Comparison of ENCODE assay signal across 24 mouse cellular contexts in the genomic region with DNA sequence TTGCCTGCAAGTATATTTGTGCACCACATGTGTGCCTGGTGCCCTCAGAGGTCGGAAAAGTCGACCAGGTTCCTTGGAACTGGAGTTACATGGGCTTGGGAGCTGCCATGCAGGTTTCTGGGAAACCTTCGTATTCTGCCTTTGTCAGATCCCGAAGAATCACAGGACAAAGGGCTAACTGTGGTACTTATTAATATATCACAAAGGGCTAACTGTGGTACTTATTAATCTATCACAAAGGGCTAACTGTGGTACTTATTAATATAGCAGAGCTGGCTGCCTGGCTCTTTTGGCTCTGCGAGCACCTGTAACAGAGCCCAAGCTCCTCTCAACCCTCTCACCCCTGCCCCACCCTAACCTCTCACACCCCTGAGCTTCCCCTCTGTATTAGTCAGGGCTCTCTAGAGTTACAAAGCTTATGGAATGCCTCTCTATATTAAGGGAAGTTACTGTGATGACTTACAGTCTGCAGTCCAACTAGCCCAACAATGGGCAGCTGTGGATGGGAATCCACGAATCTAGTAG. TPM values are rescaled to one million over a fixed set of nuclear protein-coding genes. Genes with fewer than 3 reads are reported as not detected.
DNase-seq lines count a peak whose midpoint lies in the region; ATAC-seq and TF ChIP-seq lines count a peak whose summit lies in the region.
"Had no signal": no experiment of that assay in that cellular context is flagged by ENCODE, and none has a peak within 500 bp of the region (broad histone marks: within the 10 kb centered on the region; RNA-seq: fewer than 3 reads in every experiment).

No protein-coding gene starts in this region.

- H3K4me2 ChIP-seq in kidney, postnatal 0 days (ENCODE audit: low read length), result no peak overlapping the region
- H3K4me2 ChIP-seq in liver, embryonic 12.5 days, result no peak overlapping the region
- H3K4me2 ChIP-seq: forebrain, embryonic 13.5 days; heart, embryonic 12.5 days; heart, embryonic 15.5 days; hindbrain, embryonic 13.5 days had no signal

- ATAC-seq in kidney, postnatal 0 days (replicated peaks; ENCODE audit: low FRiP score, low read depth), result peak; percentile 87
- ATAC-seq in liver, embryonic 12.5 days, result no peak
- ATAC-seq: forebrain, embryonic 13.5 days; forebrain, embryonic 16.5 days; Patski had no signal

- no peaks in the 10 kb centered on the region for H3K9me3 ChIP-seq in heart, embryonic 10.5 days
- H3K9me3 ChIP-seq in kidney, postnatal 0 days (replicated peaks; ENCODE audit: low read length), result no peaks in the 10 kb centered on the region
- H3K9me3 ChIP-seq in liver, embryonic 12.5 days (replicated peaks), result no peaks in the 10 kb centered on the region
- H3K9me3 ChIP-seq: forebrain, embryonic 10.5 days; forebrain, embryonic 13.5 days; heart, embryonic 12.5 days; heart, embryonic 15.5 days; hindbrain, embryonic 10.5 days; hindbrain, embryonic 13.5 days had no signal

- 0 out of 2 replicates have a peak, but pooled peaks cover 2% of the 10 kb centered on the region for H3K36me3 ChIP-seq in heart, embryonic 10.5 days
- no peaks in the 10 kb centered on the region for H3K36me3 ChIP-seq in kidney, postnatal 0 days (ENCODE audit: insufficient read depth, low read length)
- H3K36me3 ChIP-seq in liver, embryonic 12.5 days, result no peaks in the 10 kb centered on the region
- H3K36me3 ChIP-seq: forebrain, embryonic 10.5 days; heart, embryonic 12.5 days; heart, embryonic 15.5 days; hindbrain, embryonic 10.5 days; hindbrain, embryonic 13.5 days had no signal

- DNase-seq in heart, adult 11 months, result peak; percentile 63
- DNase-seq in heart, embryonic 10.5 days (ENCODE audit: low spot score), result no peak
- peak; percentile 82 for DNase-seq in kidney, adult 9 months
- no peak for DNase-seq in kidney, adult 11 months
- no peak for DNase-seq in kidney, postnatal 0 days (ENCODE audit: low spot score)
- DNase-seq in kidney, adult 18-20 months, result no peak
- DNase-seq: adrenal gland, postnatal 10 days; adrenal gland, postnatal 36 days; cerebellum, adult 18-20 months; cerebellum, adult 9-10 months; cerebellum, postnatal 14 days; gastrocnemius, postnatal 10 days; gastrocnemius, postnatal 36 days; heart, postnatal 10 days; heart, postnatal 36 days had no signal

- 89% methylated on average over 6 of the region's 6 CpGs for WGBS in heart, embryonic 10.5 days
- WGBS in kidney, postnatal 0 days, result 68% methylated on average over 6 of the region's 6 CpGs
- WGBS in liver, embryonic 12.5 days (ENCODE audit: insufficient replicate concordance), result 70% methylated on average over 6 of the region's 6 CpGs

- 0 out of 2 replicates have a peak, but pooled peaks cover 9% of the 10 kb centered on the region for H3K4me1 ChIP-seq in heart, embryonic 10.5 days
- no peaks in the 10 kb centered on the region for H3K4me1 ChIP-seq in kidney, postnatal 0 days (replicated peaks; ENCODE audit: insufficient read depth, low read length)
- H3K4me1 ChIP-seq in liver, embryonic 12.5 days, result peaks cover 18% of the 10 kb centered on the region
- H3K4me1 ChIP-seq: forebrain, embryonic 13.5 days; hindbrain, embryonic 10.5 days; hindbrain, embryonic 13.5 days had no signal

- H3K9ac ChIP-seq in kidney, postnatal 0 days (ENCODE audit: low read depth, low read length), result no peak overlapping the region
- H3K9ac ChIP-seq in liver, embryonic 12.5 days, result no peak overlapping the region
- H3K9ac ChIP-seq: forebrain, embryonic 13.5 days; heart, embryonic 12.5 days; heart, embryonic 15.5 days; hindbrain, embryonic 13.5 days had no signal

- 0 out of 2 replicates have a peak, but pooled peaks cover 9% of the 10 kb centered on the region for H3K27me3 ChIP-seq in heart, embryonic 10.5 days (ENCODE audit: insufficient read depth, poor library complexity, severe bottlenecking)
- H3K27me3 ChIP-seq in kidney, postnatal 0 days (ENCODE audit: insufficient read depth, low read length), result no peaks in the 10 kb centered on the region
- no peaks in the 10 kb centered on the region for H3K27me3 ChIP-seq in liver, embryonic 12.5 days (replicated peaks)
- H3K27me3 ChIP-seq: forebrain, embryonic 13.5 days; heart, embryonic 12.5 days; heart, embryonic 15.5 days; hindbrain, embryonic 13.5 days; Patski had no signal

- H3K4me3 ChIP-seq in heart, embryonic 10.5 days, result no peak overlapping the region
- no peak overlapping the region for H3K4me3 ChIP-seq in kidney, postnatal 0 days (replicated peaks; ENCODE audit: low read depth, low read length)
- H3K4me3 ChIP-seq in liver, embryonic 12.5 days, result no peak overlapping the region
- H3K4me3 ChIP-seq: forebrain, embryonic 10.5 days; forebrain, embryonic 13.5 days; heart, embryonic 12.5 days; heart, embryonic 15.5 days; hindbrain, embryonic 10.5 days; hindbrain, embryonic 13.5 days had no signal

- no peak for TF ChIP-seq CTCF in kidney, postnatal 0 days (IDR thresholded peaks at IDR 0.05; ENCODE audit: low read depth)

- no peak overlapping the region for H3K27ac ChIP-seq in heart, embryonic 10.5 days
- H3K27ac ChIP-seq in kidney, postnatal 0 days, result peak overlapping the region; percentile 54
- no peak overlapping the region for H3K27ac ChIP-seq in liver, embryonic 12.5 days
- H3K27ac ChIP-seq: forebrain, embryonic 10.5 days; forebrain, embryonic 13.5 days; heart, embryonic 15.5 days; hindbrain, embryonic 10.5 days; hindbrain, embryonic 13.5 days had no signal

RNA-seq across cellular contexts. Expression of gene Cradd, which starts 42.4 kb away (rescaled TPM):
- 9.6 and 10.7 TPM in 2 replicates for polyA plus RNA-seq in heart, embryonic 10.5 days (2016; fragmentation: Nextera tagmentation; extraction: Ambion mirVana)
- polyA plus RNA-seq in kidney, postnatal 0 days (2015; fragmentation: Nextera tagmentation; extraction: Ambion mirVana), result 10.3 and 10.5 TPM in 2 replicates
- 5.0 and 5.1 TPM in 2 replicates for polyA plus RNA-seq in liver, embryonic 12.5 days (2016; fragmentation: Nextera tagmentation; extraction: Ambion mirVana)

Comparison
In these comparisons a context has a peak if more than half of its experiments do, and no peak if none do; other contexts are left out.
1. DNase-seq: peak in heart, adult 11 months (single experiment) and kidney, adult 9 months (single experiment); none in heart, embryonic 10.5 days (single experiment), kidney, adult 11 months (single experiment), kidney, postnatal 0 days (single experiment) and kidney, adult 18-20 months (single experiment).